Mouse (Mus musculus) left cerebral cortex, adult 8-10 months (tissue): ENCODE results near the gene Olfr137. TPM values are rescaled to one million over a fixed set of nuclear protein-coding genes. Genes with fewer than 3 reads are reported as not detected.

Experiments
- DNase-seq, 2 experiments: peaks; one replicate each; pipeline ENCODE4 v3.0.0; 2022; ENCODE audit warnings: low spot score in 2 of 2
- total RNA-seq, 4 experiments: library from RNA; stranded (reverse); gene quantifications; 2 replicates each; pipeline ENCODE4 v1.2.4; 2022

Gene Olfr137
- total RNA-seq: not detected

DNA sequence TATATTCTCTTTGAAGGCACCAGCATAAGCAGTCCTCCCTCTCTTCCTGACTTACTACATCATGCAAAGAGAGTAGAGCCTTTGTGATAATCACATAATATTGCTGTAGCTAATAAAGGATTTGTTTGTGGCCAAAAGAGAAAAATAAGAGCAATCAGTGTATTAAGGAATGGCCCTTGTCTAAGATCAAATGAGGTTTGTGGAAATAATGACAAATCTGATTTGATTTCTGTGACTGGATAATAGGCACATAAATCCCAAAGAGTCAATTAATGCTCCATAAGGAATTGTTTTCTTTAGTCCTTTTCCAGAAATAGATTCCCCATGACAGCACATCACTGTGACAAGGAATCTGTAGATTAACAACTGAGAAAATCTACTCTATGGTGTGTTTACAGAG lies at the start of gene Olfr137:
Olfr137 (minus strand) TSS at position 101 of the 400 bp plus-strand sequence.
- no peak for DNase-seq

DNA sequence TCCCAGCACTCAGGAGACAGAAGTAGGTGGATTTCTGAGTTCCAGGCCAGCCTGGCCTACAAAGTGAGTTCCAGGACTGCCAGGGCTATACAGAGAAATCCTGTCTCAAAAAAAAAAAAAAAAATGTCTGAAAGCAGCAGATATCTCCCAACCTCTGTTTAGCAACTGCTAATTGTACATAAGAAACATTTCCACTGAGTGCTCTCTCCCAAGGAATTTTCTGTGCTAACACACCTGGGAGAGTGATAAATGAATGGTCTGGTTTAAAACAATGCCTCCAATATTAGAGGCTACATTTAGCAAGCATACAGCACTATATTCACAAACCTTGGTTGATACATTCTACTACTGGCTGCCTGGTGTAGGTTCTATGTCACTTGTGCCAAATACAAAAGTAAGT lies 22.2 kb upstream of the Olfr137 start, which contains the start of gene Olfr136:
Olfr136 (plus strand) TSS at position 301 of the 400 bp plus-strand sequence.
- DNase-seq: no peak

DNA sequence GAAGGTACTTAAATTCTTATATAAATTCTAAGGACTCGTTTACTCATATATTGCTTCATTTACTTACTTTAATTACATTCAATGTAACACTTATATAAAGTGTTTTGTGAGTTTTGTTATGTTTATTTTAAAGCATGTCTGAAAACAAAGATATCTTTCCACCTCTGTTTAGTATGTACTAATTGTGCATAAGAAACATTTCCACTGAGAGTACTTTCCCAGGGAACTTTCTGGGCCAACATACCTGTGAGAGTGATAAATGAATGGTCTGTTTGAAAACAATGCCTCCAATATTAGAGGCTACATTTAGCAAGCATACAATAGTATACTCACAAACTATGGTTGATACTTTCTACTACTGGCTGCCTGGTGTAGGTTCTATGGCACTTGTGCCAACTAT lies 46.6 kb downstream of the Olfr137 start, which contains the start of gene Olfr138:
Olfr138 (plus strand) TSS at position 301 of the 400 bp plus-strand sequence.
- DNase-seq: no peak

Other genes starting within 250 kb of the Olfr137 start
- gene Olfr129, start 247.5 kb downstream of the Olfr137 start, total RNA-seq: not detected
- not detected for gene Olfr130, start 243.6 kb downstream of the Olfr137 start, total RNA-seq
- not detected for gene Olfr131, start 218.9 kb downstream of the Olfr137 start, total RNA-seq
- not detected for gene Olfr132, start 173.0 kb downstream of the Olfr137 start, total RNA-seq
- not detected for gene Olfr133, start 162.3 kb downstream of the Olfr137 start, total RNA-seq
- not detected for gene Olfr134, start 136.2 kb downstream of the Olfr137 start, total RNA-seq
- gene Olfr135, start 103.2 kb downstream of the Olfr137 start, total RNA-seq: not detected
- gene Olfr138, start 46.5 kb downstream of the Olfr137 start, total RNA-seq: not detected
- gene Olfr136, start 22.3 kb upstream of the Olfr137 start, total RNA-seq: not detected
- gene Esp36, start 112.6 kb upstream of the Olfr137 start, total RNA-seq: not detected
- gene Esp34, start 246.6 kb upstream of the Olfr137 start, total RNA-seq: not detected